Mouse (Mus musculus): ENCODE measurements around the gene Ern1. TPM values are rescaled to one million over a fixed set of nuclear protein-coding genes. Genes with fewer than 3 reads are reported as not detected.
"Not testable (repeated sequence)": the region's sequence is repeated elsewhere in the genome, so short reads cannot be mapped to it uniquely, and the experiment has no call there.

Ern1 gene
- polyA plus RNA-seq, 1 experiment from 2014 or later, result 7.9 TPM

DNA sequence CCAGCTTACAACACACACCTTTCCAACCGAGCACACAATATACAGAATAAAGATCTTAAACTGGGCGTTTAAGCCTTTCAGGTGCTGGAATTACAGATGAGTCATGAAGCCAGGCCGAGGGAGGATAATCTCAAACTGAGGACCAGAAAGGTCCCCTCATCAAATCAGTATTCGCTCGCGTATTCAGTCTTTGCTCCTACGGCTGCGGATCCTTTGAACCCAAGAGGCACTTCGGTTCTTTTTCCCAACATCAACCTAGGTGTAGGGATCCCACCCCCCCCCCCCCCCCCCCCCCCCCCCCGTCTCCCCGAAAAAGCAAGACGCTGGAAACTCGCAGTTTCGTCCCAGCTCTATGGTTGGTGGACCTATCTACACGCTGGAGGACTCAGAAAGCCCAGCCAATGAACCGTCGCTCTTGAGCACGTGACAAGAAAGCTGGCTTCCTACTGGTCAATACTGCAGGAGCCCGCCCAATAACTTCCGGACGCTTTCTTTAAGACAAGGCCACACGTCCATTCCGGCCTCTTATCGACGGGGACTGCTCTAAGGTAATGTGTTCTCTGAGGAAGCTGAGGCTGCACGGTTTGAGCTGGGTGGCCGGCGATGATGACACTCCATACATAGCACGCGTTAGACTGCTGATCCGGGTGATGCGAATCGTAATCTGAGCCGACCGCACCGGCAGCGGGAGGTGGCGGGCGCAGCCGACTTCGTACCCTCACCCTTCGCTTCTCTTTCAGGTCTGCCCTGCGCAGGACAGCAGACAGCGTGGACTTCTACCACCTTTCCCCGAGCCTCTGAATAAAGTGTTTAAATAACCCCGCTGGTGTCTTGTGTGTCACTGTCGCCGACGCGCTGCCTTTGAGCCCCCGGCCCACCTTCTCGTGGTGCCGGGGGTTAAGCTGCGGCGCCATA lies 13.0 kb upstream of the Ern1 start:
- H3K4me1 ChIP-seq (replicated peaks; ENCODE audit: control insufficient read depth, insufficient read depth, low read length), result no peaks in the 10 kb centered on the region
- peak overlapping the region; percentile 100 for H3K9ac ChIP-seq (ENCODE audit: low read length)
- H3K27me3 ChIP-seq (ENCODE audit: control insufficient read depth, insufficient read depth, low read length), result no peaks in the 10 kb centered on the region
- H3K4me3 ChIP-seq (ENCODE audit: low read depth, low read length), result peak overlapping the region; percentile 93
- DNase-seq (ENCODE audit: low spot score) (peak; percentile 94), ATAC-seq (replicated peaks; ENCODE audit: low FRiP score) (peak; percentile 98)
- peak overlapping the region; percentile 75 for H3K4me2 ChIP-seq (ENCODE audit: low read depth, low read length, severe bottlenecking)
- 1% methylated on average over 49 of the region's 55 CpGs for WGBS
- peak overlapping the region; percentile 99 for H3K27ac ChIP-seq (ENCODE audit: low read depth, low read length)
- H3K36me3 ChIP-seq (ENCODE audit: control insufficient read depth, insufficient read depth, low read length), result no peaks in the 10 kb centered on the region
- no peaks in the 10 kb centered on the region for H3K9me3 ChIP-seq (ENCODE audit: control insufficient read depth, low read length)

DNA sequence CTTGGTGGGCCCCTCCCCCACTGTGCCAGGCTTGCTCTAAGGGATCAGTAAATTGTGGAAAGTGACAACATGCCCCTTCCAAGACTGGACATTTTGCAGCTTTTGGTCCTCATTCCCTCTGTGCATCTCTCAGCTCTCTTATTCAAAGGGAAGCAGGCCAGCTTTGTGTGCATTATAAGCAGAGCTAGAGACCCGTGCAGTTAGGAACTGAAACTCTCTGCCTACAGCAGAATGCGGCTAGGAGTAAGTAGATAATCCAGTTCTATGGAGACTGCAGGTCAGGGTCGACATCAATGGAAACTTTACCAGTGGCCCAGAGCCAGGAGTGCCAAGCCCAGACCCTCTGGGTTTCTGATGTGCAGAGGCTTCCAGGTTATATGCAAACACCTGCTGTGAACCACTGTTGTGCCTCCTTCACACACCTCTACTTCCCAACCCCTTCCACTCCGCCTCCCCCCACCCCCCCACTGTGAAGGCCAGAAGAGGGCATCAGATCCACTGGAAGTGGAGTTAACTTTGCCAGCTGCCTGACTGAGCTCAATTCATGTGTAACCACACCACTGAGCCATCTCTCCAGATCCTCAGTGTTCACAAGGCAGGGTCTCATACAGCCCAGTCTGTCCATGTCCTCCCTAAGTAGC lies 11.2 kb upstream of the Ern1 start:
- H3K27me3 ChIP-seq (ENCODE audit: control insufficient read depth, insufficient read depth, low read length), result no peaks in the 10 kb centered on the region
- no peak overlapping the region for H3K9ac ChIP-seq (ENCODE audit: low read length)
- H3K4me1 ChIP-seq (replicated peaks; ENCODE audit: control insufficient read depth, insufficient read depth, low read length), result no peaks in the 10 kb centered on the region
- DNase-seq (ENCODE audit: low spot score), result no peak
- no peak overlapping the region for H3K4me3 ChIP-seq (ENCODE audit: low read depth, low read length)
- H3K36me3 ChIP-seq (ENCODE audit: control insufficient read depth, insufficient read depth, low read length), result no peaks in the 10 kb centered on the region
- no peak overlapping the region for H3K27ac ChIP-seq (ENCODE audit: low read depth, low read length)
- WGBS, result 23% methylated on average over 4 of the region's 4 CpGs
- no peaks in the 10 kb centered on the region for H3K9me3 ChIP-seq (ENCODE audit: control insufficient read depth, low read length)
- no peak for ATAC-seq (replicated peaks; ENCODE audit: low FRiP score)
- no peak overlapping the region for H3K4me2 ChIP-seq (ENCODE audit: low read depth, low read length, severe bottlenecking)

DNA sequence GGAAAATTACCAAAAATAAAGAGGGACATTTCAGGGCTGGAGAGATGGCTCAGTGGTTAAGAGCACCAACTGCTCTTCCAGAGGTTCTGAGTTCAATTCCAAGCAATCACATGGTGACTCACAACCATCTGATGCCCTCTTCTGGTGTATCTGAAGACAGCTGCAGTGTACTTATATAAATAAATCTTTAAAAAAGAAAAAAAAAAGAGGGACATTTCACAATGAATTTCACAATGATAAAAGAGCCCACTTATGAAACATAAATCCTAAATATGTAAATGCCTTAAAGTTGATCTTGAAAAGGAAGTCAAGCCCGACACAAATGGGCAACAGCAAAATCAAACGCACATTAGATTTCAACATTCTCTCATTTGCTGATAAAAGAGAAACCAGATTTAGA lies 10.3 kb upstream of the Ern1 start:
- Histone ChIP-seq H3K4me2 (ENCODE audit: low read depth, low read length, severe bottlenecking) (no peak overlapping the region), H3K27ac (ENCODE audit: low read depth, low read length) (no peak overlapping the region), H3K9ac (ENCODE audit: low read length) (no peak overlapping the region), H3K4me1 (replicated peaks; ENCODE audit: control insufficient read depth, insufficient read depth, low read length) (no peaks in the 10 kb centered on the region), H3K4me3 (ENCODE audit: low read depth, low read length) (no peak overlapping the region), H3K36me3 (ENCODE audit: control insufficient read depth, insufficient read depth, low read length) (no peaks in the 10 kb centered on the region), H3K27me3 (ENCODE audit: control insufficient read depth, insufficient read depth, low read length) (no peaks in the 10 kb centered on the region), H3K9me3 (ENCODE audit: control insufficient read depth, low read length) (no peaks in the 10 kb centered on the region)
- no peak for DNase-seq (ENCODE audit: low spot score)
- ATAC-seq (replicated peaks; ENCODE audit: low FRiP score), result no peak
- 96% methylated on average over 2 of the region's 2 CpGs for WGBS

DNA sequence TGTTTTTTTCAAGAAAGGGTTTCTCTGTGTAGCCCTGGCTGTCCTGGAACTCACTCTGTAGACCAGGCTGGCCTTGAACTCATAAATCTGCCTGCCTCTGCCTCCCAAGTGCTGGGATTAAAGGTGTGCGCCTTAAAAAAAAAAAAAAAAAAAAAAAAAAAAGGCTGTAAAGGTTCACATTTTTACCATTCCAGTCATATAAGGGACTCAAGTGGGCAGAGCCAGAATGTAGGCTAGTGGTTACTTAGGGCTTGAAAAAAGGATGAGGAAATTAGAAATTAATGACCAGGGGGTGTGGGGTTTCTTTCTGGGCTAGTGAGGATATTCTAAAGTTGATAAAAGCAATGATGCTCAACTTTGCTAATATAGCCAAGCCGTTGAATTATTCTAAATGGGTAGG lies 9.4 kb upstream of the Ern1 start:
- not testable (repeated sequence) for H3K9ac ChIP-seq (ENCODE audit: low read length); H3K4me1 ChIP-seq (replicated peaks; ENCODE audit: control insufficient read depth, insufficient read depth, low read length); H3K4me3 ChIP-seq (ENCODE audit: low read depth, low read length); H3K27me3 ChIP-seq (ENCODE audit: control insufficient read depth, insufficient read depth, low read length); H3K9me3 ChIP-seq (ENCODE audit: control insufficient read depth, low read length); H3K4me2 ChIP-seq (ENCODE audit: low read depth, low read length, severe bottlenecking); H3K36me3 ChIP-seq (ENCODE audit: control insufficient read depth, insufficient read depth, low read length); ATAC-seq (replicated peaks; ENCODE audit: low FRiP score); H3K27ac ChIP-seq (ENCODE audit: low read depth, low read length); DNase-seq (ENCODE audit: low spot score)
- WGBS, result 93% methylated on average over 2 of the region's 2 CpGs

DNA sequence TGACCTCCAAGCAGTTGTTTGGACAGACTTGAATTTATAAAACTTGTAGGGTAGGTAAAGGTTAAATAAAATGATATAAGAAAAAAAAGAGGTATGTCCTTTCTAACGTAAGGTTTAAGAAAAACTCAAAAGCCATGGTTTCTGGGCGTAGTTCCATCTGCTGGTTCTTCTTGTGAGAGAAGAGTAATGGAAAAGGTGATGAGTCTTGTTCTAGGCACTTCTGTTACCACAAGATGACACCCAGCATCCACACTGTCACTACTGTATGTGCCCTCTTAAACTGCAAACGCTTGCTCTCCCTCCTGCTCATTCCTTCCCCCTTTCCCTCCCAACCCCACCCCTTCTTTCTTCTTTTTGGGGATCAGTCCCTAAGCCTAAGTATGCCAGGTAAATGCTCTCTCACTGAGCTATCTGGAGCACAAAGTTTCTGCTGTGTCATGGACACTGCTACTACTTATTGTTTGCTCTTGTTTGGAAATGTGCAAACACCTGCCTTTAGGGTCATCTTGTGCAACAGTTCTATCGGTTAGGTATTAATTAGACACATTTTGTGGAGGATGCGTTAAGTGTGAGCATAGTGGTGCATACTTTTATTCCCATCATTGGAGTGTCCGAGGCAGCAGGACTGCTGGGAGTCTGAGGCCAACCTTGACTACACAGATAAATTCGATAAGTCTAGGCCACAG lies 5.5 kb upstream of the Ern1 start:
- Histone ChIP-seq H3K4me3 (ENCODE audit: low read depth, low read length) (no peak overlapping the region), H3K4me2 (ENCODE audit: low read depth, low read length, severe bottlenecking) (no peak overlapping the region), H3K27ac (ENCODE audit: low read depth, low read length) (no peak overlapping the region), H3K27me3 (ENCODE audit: control insufficient read depth, insufficient read depth, low read length) (no peaks in the 10 kb centered on the region), H3K9me3 (ENCODE audit: control insufficient read depth, low read length) (no peaks in the 10 kb centered on the region), H3K36me3 (ENCODE audit: control insufficient read depth, insufficient read depth, low read length) (no peaks in the 10 kb centered on the region), H3K9ac (ENCODE audit: low read length) (no peak overlapping the region), H3K4me1 (replicated peaks; ENCODE audit: control insufficient read depth, insufficient read depth, low read length) (no peaks in the 10 kb centered on the region; the same call in 1 of the 2 replicates)
- no peak for DNase-seq (ENCODE audit: low spot score)
- 81% methylated on average over 7 of the region's 7 CpGs for WGBS
- ATAC-seq (replicated peaks; ENCODE audit: low FRiP score), result no peak

DNA sequence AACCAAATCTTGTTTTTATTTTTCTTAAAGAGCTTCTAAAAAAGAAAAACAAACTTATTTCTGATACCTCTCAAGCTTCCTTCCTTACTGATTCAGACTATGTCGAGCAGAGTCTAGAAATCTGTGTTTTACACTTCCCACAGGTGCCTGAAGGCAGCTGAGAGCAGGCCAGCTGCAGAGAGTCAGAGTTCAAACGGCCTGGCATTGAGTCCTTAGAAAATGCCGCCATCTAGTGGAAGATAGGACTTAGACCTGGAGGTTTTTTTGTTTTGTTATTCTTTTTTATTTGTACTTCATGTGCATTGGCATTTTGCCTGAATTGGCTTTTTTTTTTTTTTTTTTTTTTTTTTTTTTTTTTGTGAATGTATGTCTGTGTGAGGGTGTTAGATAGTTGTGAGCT lies 3.7 kb upstream of the Ern1 start:
- Histone ChIP-seq H3K4me2 (ENCODE audit: low read depth, low read length, severe bottlenecking) (no peak overlapping the region), H3K36me3 (ENCODE audit: control insufficient read depth, insufficient read depth, low read length) (no peaks in the 10 kb centered on the region), H3K9ac (ENCODE audit: low read length) (no peak overlapping the region), H3K4me1 (replicated peaks; ENCODE audit: control insufficient read depth, insufficient read depth, low read length) (peaks cover 2% of the 10 kb centered on the region; the same call in 1 of the 2 replicates), H3K9me3 (ENCODE audit: control insufficient read depth, low read length) (no peaks in the 10 kb centered on the region), H3K27me3 (ENCODE audit: control insufficient read depth, insufficient read depth, low read length) (no peaks in the 10 kb centered on the region), H3K27ac (ENCODE audit: low read depth, low read length) (no peak overlapping the region), H3K4me3 (ENCODE audit: low read depth, low read length) (no peak overlapping the region)
- 2% methylated on average over 3 of the region's 3 CpGs for WGBS
- no peak for ATAC-seq (replicated peaks; ENCODE audit: low FRiP score)
- no peak for DNase-seq (ENCODE audit: low spot score)

DNA sequence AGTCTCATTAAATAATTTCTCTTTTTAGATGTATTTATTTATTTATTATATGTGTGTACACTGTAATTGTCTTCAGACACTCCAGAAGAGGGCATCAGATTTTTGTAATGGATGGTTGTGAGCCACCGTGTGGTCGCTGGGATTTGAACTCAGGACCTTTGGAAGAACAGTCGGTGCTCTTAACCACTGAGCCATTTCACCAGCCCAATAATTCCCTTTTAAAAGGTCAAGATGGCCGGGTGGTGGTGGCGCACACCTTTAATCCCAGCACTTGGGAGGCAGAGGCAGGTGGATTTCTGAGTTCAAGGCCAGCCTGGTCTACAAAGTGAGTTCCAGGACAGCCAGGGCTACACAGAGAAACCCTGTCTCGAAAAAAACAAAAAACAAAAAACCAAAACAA lies 2.9 kb upstream of the Ern1 start:
- DNase-seq (ENCODE audit: low spot score); H3K4me1 ChIP-seq (replicated peaks; ENCODE audit: control insufficient read depth, insufficient read depth, low read length); H3K9ac ChIP-seq (ENCODE audit: low read length); H3K4me2 ChIP-seq (ENCODE audit: low read depth, low read length, severe bottlenecking); H3K4me3 ChIP-seq (ENCODE audit: low read depth, low read length); H3K27me3 ChIP-seq (ENCODE audit: control insufficient read depth, insufficient read depth, low read length); H3K36me3 ChIP-seq (ENCODE audit: control insufficient read depth, insufficient read depth, low read length); ATAC-seq (replicated peaks; ENCODE audit: low FRiP score); H3K27ac ChIP-seq (ENCODE audit: low read depth, low read length); H3K9me3 ChIP-seq (ENCODE audit: control insufficient read depth, low read length): not testable (repeated sequence)
- 92% methylated on average over 6 of the region's 6 CpGs for WGBS

DNA sequence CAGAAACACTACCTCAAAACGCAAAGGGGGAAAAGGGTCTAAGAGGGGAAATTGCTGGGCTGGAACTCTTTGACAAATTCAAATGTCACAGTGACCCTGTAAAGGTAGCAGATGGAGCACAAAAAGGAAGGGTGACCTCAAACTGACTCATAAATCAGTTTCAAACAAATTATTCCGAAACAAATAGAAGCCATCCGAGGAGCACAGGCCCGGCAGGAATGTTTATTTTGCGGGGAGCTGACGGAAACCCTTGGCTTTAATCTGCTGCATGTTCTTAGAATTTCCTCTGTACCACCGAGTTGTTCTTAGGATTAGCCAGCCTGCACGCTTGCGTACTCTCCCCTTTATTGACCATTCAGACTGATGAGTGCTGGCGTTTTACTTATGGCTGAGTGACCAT lies 2.4 kb upstream of the Ern1 start:
- no peak overlapping the region for H3K27ac ChIP-seq (ENCODE audit: low read depth, low read length)
- WGBS, result 61% methylated on average over 10 of the region's 10 CpGs
- no peaks in the 10 kb centered on the region for H3K36me3 ChIP-seq (ENCODE audit: control insufficient read depth, insufficient read depth, low read length)
- no peak overlapping the region for H3K4me2 ChIP-seq (ENCODE audit: low read depth, low read length, severe bottlenecking)
- peaks cover 3% of the 10 kb centered on the region; the same call in 1 of the 2 replicates for H3K4me1 ChIP-seq (replicated peaks; ENCODE audit: control insufficient read depth, insufficient read depth, low read length)
- no peaks in the 10 kb centered on the region for H3K27me3 ChIP-seq (ENCODE audit: control insufficient read depth, insufficient read depth, low read length)
- DNase-seq (ENCODE audit: low spot score), result no peak
- H3K9me3 ChIP-seq (ENCODE audit: control insufficient read depth, low read length), result no peaks in the 10 kb centered on the region
- no peak for ATAC-seq (replicated peaks; ENCODE audit: low FRiP score)
- no peak overlapping the region for H3K9ac ChIP-seq (ENCODE audit: low read length)
- H3K4me3 ChIP-seq (ENCODE audit: low read depth, low read length), result no peak overlapping the region
